Mouse (Mus musculus) erythroid progenitor cell, adult 5-6 weeks (primary cell): Measurements from ENCODE around the gene Rgmb. TPM values are rescaled to one million over a fixed set of nuclear protein-coding genes. Genes with fewer than 3 reads are reported as not detected.

ENCODE experiments used
- ATAC-seq: replicated peaks from 2 replicates; pipeline ENCODE4 v1.8.0; 2016; ENCODE audit warnings: moderate number of reproducible peaks, mild to moderate bottlenecking, moderate TSS enrichment, inconsistent platforms; ENCODE audit not compliant: poor library complexity, low FRiP score, severe bottlenecking
- total RNA-seq, 2 experiments: library from RNA; stranded (forward) in 1 of 2; stranded (reverse) in 1 of 2; fragments of 150-400 nt in 1 of 2; fragments of 186-747, 209-891 nt in 1 of 2; gene quantifications; 2 replicates each; pipeline versions ENCODE4 v1.2.3 to v1.2.4; 2015 to 2017; ENCODE audit warnings: low replicate concordance in 2 of 2

Rgmb gene
- total RNA-seq (2015; ENCODE audit: low replicate concordance) (not detected in 2 replicates), total RNA-seq (2017; ENCODE audit: low replicate concordance) (not detected in 2 replicates)

DNA sequence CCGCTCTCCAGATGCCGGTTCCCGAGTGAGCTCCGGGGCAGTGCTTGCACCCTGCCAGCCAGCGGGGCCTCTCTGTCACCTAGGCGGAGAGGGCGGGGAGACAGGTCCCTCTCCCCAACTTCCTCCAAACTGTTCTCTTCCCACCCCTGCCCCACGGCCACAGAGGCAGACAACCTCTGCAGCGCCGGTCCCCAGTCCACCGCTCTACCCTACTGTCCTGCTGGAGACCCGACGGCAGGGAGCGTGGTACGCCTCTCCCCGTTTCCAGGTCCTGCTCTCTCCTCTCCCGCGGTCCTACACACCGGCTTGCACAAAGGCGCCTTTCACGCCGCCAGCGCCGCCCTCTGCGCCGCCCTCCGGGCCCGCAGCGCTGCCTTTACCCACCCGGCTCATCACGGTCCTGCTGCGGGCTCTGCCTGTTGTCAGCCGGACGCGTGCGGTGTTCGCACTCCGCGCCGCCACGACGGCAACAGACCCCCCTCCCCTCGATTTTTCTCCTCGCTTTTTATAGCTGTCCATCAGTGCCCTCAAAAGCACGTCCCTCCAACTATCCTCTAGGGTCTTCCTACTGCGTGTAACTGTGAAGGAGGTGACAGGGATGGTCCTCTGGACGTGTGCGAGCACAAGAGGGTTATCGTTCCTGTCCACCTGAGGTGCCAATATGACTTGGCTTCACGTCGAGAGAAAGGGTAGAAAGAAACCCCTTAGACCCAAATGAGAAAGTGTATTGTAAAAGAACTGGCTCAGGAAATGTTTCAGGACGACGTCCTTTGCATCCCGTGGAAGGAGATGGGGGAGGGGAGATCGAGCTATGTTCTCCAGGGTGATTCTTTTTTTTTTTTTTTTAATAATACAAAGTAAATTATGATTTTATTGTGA, at the start of gene Rgmb:
TSS of gene Rgmb (minus strand) at position 274 of the 879 bp plus-strand sequence.
- ATAC-seq, result no peak

DNA sequence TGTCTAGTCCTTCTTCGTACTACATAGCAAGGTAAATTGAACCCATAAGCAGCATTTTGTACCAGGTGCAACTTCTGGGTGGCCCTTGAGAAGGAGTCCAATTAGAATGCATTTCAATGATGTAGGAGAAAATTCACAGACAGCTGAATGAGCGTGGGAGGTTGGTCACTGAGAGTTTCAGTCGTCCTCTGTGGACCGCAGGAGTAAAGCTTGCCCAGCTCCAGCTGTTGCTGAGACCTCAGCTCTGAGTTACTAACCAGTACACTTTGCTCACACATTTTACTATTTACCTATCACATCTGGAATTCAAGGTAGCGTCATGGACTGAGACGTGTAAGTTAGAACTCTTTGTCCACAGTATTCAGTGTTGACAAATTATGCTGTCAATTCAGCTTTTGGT, 43.9 kb upstream of the Rgmb start:
- ATAC-seq, result no peak

DNA sequence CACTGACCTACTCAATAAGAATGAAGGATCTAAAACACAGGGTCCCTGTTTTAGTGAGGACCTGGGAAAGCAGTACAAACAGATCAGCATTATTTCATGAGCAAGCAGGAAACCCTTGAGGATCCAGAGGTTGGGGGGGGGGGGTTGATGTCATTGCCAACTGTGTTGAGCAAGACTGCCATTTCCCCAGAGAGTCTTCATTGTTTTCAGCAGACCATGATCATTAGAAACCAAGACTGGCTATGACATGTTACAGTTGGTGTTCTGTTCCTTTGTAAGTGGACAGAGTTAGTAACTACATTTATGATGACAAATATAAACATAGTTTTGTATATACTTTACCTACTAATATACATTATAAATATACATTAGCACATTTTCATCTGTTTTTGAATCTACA, 41.3 kb upstream of the Rgmb start:
- ATAC-seq, result no peak

DNA sequence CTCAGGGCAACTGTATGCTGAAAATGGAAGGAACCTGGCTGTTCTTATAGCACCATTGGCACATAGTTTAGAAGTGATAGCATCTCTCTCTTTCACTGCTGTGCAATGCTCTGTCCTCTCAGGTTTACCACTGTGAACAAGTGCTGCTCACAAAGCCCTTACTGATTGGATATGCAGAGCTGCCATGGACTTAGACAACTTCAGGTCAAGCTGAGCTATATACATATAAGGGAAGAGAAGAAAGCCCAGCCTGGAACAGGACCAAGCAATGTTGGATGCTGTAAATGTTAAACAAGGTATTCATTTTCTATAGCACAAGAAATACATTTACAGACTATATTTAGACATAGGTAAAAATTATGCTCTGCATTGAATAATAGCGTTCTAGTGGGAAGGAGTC, 34.4 kb upstream of the Rgmb start:
- ATAC-seq, result no peak

DNA sequence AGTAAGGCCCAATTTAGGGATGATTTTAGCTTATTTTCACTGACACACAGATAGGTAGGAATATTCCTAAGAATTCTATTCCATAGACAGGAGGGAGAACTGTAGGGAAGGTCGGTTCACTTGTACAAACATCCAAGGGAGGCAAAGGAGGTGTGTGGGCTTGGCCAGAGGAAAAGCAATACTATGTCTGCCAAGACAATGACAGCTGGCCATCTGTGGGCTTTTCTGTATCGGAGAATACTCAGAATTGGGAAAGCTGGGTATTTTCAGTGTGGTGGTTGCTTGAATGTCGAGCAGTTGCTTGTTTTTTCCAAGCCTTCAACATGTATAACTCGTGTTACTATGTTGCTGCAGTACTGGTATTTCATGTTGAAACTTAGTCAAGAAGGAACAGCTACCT, 31.5 kb upstream of the Rgmb start:
- ATAC-seq, result no peak

DNA sequence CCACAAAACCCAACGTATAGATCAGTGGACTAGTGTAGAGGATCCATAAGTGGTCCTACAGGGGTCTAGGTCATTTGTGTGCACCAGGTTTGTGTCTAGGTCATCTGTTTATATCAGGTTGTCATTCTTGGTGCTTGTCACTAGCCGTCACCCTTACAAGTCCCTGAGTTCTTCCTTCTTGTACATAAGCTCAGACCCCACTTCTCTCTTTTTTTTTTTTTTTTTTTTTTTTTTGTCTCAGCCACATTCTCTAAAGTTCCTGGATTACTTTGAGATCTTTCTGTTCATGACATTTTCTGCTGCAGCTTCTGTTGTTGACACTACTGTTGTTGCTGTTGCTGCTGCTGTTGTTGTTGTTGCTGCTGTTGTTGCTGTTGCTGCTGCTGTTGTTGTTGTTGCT, 22.3 kb upstream of the Rgmb start:
- no peak for ATAC-seq

DNA sequence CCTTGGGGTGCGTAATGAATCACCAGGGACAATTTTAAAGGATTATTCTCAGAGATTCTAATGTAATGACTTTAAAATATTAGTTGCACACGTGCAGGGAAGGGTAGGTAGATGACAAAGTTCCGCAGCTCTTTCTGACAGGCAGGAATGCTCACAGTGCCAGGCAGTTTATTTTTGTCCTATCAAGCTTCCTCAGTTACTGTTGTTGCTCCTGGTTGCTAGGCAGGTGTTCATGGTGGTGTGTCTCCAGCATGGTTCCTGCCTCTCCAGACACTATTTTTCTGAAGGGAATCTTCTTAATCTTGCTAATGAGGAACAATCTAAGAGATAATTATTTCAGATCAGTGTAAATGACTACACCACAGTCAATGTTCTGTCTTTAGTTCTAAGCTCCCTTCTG, 19.7 kb upstream of the Rgmb start:
- ATAC-seq, result no peak

DNA sequence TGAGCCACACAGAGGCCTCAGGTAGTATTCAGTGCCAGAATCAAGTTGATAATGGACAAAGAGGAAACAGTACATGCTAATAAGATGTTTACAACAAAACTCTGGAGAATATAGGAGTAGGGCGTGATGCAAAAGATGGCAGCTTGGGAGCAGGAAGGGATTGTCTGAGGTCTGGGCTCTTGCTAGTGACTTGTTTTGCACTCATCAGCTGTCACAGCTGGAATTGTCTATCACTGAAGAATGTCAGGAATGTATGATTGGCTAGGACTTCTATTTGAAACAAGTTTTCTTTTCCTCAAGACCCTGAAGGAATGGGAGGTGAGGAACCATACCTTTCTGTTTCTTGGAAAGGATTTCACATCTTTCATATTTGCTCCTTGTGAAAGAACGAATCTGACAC, 10.6 kb upstream of the Rgmb start:
- no peak for ATAC-seq

DNA sequence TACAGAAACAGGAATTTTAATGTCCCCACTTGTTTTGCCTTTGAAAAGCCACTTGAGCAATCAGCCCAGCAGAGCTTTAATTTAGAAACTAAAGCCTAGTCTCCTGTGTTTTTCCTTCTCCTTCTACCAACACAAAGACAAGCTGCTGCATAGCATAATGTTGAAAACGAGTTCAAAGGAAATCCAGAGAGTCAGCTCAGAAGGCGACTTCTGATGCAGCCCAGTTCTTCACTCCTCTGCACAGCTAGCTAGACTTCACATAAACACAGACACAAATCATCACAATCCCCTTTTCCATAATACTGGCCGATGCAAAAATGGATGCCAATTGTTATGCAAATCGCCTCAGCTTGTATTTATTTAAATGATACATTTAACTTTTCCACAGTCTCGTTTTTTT, 1.6 kb upstream of the Rgmb start:
- ATAC-seq, result no peak

DNA sequence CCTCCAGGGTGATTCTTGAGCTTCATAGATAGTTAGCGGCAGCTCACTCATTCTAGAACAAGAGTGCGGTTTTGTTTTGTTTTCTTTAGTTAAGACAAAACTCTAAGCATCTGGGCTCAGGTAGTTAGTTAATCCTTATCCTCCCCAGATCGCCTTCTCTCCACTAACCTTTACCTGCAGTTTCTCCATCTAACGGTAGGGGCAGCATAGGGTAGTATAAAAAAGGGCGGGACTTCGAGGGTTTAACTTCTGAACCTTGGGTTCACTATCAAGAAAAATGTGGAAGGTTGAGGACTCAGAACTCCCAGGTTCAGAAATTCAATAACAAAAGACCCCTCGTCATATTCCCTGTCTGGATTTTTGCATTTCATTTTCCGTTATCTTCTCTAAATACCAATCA, 971 bp upstream of the Rgmb start:
- no peak for ATAC-seq

DNA sequence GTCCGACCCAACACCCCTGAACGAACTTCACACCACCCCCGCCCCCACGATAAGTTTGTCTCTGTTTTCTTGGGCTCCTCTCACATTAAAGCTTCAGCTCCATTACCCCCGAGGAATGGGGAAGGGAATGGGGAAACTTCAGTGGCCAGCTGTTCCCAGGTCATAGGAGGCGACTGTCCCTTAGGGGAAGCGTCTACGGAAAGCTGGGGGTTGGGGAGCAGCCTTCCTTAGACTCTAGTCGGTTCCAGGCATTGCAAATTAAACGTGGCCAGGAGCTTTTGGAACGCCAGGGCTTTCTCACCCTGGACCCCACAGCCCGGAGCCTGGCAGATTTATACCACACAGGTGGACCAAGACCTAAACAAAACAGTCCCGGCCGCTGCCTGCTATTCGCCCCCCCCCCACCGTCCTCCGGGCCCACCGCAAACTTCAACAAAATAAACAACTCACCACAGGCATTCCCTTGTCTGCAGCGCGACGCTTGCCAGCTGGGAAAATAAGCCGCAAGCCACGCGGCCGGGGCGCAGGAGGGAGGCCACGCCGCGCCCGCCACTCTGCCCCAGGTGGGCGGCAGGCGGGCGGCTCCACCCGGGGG, 571 bp downstream of the Rgmb start:
- no peak for ATAC-seq

DNA sequence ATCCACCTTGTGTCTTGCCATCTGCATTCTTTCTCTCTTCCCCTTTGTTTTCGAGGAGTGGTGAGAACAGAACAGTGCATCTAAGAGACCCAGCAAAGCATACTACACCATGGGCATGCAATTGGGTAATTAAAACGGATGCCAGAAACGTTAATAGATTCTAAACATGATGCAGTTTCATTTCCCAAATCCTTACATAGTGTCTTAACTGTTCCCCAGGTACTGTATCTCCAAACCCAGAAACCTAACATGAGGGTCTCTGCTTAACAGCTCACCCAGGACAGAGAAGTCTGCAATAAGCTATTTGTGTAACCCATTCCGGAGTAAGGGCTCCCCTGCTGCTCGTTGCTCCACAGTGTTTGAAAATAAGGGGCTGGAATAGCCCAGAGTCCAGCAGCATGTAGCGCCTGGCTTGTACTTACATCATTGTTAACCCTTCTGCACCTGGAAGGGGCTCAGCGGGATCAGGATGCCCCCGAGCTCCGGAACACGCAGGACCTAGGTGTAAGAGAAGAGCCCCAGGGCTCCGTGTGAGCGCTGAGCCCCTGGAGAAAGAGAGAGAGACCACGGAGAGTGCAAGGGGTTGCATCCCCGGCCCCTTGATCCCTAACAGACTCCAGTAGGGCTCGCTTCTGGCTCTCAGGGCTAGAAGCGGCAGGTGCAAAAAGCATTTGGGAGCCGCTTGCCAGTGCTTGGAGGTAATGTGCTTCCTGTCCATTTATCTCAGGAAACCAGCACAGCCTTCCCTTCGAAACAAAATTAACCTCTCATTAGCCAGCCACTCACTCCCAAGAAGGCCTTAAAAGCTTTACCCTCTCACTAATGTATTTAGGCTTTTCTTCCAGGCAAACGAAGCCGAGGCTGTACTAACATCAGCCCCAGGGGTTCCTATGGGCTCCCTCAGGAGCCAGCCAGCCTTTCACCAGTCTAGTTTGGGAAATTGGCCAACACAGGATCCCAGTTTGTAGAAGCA, 1.4 kb downstream of the Rgmb start:
- no peak for ATAC-seq

DNA sequence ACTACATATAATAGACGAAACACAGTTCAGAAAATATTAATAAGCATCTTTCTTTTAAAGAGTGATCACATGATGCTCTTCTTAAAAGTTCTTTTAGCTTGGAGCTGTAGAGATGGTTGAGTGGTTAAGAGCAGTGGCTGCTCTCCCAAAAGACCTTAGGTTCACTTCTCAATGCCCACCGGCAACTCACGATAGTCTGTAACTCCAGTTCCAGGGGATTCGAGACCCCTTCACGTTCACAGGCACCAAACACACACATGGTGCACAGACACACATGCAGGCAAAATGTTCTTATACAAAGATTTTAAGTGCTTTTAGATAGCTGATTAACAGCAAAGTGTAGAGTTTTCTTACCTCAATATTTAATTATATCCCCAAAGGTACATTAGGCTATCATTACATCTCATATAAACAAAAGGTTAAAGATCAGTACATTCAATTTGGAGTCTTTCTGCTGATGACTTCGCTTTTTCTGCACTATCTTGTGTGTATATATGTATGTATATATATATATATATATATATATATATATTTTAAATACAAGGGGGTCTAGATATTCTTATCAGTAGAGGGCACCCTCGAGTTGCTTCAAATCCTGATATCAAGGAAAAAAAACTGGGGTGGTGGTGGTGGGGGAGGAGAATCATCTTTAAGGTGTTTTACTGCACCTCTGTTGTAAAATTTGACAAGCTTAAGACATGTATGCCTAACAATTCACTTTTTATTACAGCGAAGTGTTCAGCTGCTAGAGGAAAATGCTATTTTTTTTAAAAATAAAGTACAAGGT, 2.5 kb downstream of the Rgmb start:
- no peak for ATAC-seq

DNA sequence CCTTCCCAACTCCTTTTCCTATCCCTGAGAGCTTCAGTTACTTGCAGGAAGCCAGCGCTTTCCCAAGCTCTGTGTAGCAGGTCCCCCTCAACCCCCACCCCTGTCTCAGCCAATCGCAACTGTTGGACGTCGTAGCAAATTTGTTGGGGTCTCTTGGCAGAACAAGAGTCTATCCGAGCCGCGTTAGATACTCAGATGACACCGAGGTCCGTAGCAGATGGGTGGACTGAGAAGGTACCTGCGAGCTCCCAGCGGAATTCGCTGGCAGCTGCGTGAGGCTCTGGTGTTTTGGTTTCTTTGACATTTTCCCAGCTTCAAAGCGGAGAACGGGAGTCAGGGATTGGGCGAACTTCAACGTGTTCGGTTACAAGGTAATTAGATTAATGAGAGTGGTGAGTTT, 3.9 kb downstream of the Rgmb start:
- no peak for ATAC-seq

DNA sequence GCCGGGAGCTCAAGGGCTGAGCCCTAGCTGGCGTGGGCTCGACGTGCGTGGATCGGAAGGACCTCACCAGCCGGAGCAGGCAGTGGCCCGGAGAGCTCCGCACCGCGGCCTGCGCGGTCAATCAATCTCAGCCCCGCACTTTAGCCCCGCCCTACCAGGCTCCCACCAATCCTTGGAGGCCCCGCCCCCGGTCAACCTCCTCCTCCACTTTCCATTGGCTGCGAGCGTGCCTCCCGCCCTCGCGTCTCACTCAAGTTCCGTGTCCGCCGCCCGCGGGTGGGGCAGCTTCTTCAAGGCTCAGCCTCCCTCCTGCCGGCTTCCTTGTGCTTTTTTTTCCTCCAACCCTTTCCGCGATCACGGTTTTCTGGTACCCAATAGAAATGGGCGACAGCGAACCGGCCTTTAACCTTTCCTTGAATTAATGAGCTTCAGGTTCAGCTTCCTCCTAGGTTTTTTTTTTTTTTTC, 4.4 kb downstream of the Rgmb start:
- ATAC-seq, result 0 out of 2 replicates have a peak, but pooled peaks have one; percentile 39

DNA sequence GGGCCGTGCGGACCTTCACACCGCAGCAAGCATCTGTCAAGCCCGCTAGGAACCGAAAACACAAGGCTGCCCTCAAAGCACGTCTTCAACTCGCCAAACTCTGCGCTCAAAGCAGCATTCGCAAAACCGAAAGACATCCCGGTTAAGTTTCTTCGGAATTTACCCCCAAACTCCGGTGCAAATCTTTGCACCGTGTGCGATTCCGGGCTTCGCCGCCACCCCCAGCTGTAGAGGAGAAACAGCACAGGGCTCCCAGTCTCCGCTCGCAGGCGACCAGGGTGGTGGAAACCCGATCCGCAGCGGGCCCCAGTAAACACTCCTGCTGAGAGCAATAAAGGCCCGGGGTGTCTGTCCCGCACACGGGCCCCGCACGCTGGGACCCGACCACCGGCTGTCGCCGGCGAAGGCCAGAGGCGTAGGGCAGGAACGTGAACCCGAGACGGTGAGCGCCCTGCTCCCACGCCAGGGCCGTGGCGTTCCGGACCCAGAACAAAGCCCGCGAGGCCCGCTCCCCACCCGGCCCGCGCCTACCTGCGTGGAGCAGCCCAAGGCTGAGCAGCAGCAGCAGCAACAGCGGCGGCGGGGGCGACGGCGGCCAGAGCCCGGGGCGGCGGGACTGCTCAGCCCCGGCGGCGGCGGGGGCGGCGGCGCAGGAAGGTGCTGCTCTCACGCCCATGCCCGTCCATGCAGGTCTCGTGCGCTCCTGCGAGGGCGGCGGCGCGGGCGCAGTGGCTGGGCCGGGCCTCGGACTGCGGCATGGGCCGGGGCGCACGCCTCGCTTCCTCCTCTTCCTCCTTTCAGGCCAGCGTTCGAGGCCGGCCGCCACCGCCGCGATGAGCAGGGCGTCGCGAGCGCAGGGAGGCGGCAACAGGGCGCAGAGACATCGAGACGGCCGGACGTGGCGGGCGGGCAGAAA, 5.1 kb downstream of the Rgmb start:
- ATAC-seq, result no peak

DNA sequence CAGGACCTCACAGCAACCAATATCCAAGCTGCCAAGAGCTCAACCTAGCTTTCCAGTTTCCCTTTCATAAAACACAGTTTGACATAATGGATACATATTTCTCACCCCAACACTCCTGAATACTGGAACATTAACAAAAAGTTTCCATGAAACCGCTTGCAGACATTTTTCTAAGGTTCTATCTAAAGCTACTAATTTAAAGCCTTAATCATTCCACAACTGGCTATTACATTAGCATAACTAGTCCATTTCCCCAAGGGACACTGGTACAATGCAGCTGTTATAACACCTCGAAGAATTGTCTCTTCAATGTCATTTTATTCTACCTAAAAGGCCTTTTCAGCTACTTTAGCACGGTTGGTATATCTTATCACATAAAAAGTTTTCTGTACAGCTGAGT, 6.0 kb downstream of the Rgmb start:
- ATAC-seq, result no peak

DNA sequence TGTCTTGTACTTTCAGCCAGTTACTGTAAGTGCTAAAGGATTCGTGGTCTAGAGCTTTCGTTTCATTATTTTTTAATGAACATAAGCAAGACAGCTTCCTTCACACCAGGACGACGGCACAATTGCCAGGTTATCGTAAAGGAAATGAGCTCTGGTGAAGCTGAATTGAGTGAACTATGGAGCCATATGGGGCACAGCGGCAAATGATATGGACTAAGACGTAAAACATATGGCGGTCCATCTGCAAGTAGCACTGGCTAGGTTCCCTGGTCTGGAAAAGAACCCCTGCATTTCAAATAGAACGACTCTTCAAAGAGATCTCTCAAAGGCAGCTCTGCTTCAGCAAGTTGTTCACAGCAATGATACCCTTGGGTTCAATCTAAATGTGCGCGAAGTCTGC, 6.5 kb downstream of the Rgmb start:
- no peak for ATAC-seq
